Mouse (Mus musculus) kidney, postnatal 36 days (tissue): ENCODE data around the gene Catsperd.
"Not testable (repeated sequence)": the region's sequence is repeated elsewhere in the genome, so short reads cannot be mapped to it uniquely, and the experiment has no call there.

Experiments
- DNase-seq, 2 experiments: peaks; one replicate each; pipeline ENCODE4 v3.0.0; 2021 to 2022; ENCODE audit warnings: mixed read lengths in 2 of 2

Catsperd gene

GRCm38 (mm10) chr17:56627530-56628277, at the start of gene Catsperd:
TSS of gene Catsperd (plus strand) at chr17:56628143.
- DNase-seq = peak; percentile 68 to 74

GRCm38 (mm10) chr17:56583071-56583470, 44.9 kb upstream of the Catsperd start:
- DNase-seq = no peak

DNA sequence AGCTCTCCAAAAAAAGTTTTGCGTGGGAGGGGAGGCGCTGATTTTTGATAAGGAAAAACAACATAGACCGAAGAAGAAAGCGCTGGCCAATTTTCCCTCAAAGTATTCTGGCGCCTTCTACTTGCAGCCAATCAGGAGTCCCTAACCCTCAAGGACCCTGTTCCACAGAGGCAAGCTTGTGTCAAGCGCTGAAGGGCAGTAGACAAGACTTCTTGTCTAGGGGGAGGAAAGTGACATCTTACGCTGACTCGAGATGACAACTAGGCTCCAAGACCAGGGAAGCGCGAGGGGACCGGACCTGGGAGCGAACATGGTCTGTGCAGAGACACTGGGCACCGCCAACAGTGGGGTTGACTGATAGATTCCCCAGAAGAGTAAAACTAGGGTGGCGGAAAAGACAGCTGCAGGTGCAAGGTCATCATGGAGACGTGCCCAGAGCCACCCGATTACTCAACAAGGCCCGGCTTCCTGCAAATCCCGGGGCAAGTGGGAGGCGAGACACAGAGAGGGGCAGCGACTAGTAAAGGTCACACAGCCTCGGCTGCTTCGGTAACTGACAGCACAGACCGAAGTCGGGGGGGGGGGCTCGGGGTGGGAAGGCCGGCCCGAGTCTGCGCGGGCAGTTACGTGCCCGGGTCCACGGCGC, 44.2 kb upstream of the Catsperd start:
- peak in 1 of 2 experiments; percentile 29 for DNase-seq

DNA sequence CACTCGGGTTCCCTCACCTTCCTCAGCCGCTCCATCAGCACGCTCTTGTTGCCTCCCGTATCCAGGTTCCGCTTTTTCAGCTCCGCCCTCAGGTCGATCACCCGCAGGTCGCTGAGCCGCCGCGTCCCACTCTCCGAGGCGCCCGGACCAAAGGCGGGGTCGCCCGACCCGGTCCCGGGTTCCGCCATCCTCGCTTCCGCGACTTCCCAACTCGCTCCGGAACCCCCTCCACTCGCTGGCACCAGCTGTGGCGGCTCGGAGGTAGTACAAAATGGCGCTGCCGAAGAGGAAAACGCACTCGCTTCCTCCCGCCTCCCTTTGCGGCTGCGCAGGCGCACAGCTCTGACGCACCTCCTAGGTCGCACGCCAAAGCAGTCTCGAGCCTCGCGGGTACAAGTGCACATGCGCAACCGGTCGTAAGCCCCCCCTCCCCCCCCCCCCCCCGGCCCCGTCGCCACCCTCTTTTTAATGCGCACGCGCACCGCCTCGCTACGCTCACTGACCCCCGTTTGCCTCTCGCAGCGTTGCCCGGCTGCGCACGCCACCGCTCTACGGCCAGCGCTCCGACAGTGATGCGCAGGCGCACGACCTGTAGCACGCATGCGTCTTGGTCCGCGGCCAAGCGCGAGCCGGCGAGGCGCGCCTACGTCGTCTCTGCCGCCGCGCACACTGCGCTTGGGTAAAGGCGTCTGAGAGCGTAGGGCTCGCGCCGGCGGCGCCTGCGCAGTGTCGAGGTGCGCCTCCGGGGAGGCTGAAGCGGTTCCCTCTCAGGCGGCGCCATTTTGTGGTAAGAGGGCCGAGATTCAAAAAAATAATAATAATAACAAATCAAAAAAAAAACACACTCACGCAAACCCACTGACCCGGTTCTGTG, 43.4 kb upstream of the Catsperd start, which contains the start of the genes Safb2 and Safb:
Gene Safb2 (minus strand): TSS at position 329 of the 874 bp plus-strand sequence.
Gene Safb (plus strand): TSS at position 569 of the 874 bp plus-strand sequence.
- DNase-seq = peak; percentile 98 to 99

DNA sequence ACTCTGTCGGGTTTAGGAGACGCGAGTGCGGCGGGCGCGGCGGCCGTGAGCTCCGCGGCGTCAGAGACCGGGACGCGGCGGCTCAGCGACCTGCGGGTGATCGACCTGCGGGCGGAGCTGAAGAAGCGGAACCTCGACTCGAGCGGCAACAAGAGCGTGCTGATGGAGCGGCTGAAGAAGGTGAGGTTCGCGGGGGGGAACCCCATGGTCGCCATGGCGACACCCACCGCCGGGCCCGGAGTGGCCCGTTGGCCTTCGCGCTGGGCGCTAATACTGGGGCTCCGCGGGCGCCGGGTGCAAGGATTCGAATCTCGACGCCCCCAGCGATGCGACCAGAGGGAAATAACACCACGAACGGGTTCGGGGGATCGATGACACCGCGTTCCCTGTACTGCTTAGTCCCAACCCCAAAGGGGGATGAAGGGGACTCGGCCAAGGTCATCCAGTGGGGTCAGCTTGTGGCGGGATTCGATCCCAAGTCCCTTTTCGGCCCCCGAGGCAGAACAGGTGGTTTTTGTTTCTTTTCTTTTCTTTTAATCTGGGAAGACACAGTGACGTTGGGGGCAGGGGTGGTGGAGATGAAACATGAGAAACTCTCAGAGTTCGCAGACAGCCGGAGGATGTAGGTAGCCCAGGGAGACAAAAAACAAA, 42.6 kb upstream of the Catsperd start:
- DNase-seq = peak; percentile 34 to 71

GRCm38 (mm10) chr17:56587773-56588172, 40.2 kb upstream of the Catsperd start:
- no peak for DNase-seq

DNA sequence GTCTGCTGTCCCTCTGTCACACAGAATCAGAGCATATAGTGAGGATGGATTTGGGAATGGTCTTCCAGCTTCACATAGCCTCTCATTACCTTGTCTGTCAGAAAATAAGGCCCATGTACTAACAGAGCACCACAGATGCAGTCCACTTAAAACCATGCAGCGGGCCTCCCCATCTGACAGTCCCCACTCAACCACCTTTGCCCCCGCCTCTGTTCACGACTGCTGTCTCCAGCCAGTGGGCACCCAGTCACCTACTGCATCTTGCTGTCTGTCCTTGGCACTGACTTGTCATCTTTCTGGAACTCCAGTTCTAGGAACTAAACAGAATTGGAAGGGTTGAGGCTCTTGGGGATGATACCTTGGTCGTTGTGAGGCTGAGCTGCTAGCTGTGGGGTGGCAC, 39.0 kb upstream of the Catsperd start:
- DNase-seq = no peak

GRCm38 (mm10) chr17:56592553-56592952, 35.4 kb upstream of the Catsperd start:
- no peak for DNase-seq

DNA sequence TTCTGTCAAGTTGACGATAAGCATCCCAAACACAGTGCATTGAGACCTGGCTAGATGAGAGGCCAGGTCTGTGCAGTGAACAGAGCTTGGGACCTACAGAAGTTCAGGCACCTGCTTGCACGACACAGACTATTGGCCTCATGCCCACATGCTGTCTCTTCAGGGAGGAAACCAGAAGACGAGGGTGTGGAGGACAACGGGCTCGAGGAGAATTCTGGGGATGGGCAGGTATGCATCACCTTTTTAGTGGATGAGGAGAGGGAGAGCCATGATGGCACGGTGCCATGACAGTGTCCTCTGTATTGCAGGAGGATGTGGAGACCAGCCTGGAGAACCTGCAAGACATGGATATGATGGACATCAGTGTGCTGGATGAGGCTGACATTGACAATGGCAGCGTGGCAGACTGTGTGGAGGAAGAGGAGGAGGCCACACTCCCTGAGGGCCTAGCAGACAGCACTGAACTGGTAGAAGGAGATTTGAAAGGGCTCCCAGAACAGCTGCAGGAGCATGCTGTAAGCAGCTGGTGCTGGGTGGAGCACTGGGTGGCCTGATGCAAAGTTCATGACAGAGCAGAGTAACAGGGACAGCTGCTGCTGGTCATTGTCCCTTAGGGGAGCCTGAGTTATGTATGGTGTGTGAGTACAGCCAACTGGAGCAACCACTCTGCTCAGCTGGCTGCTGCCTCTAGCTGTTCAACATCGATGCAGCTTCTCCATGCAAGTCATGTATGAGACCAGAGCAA, 34.2 kb upstream of the Catsperd start:
- DNase-seq = no peak

DNA sequence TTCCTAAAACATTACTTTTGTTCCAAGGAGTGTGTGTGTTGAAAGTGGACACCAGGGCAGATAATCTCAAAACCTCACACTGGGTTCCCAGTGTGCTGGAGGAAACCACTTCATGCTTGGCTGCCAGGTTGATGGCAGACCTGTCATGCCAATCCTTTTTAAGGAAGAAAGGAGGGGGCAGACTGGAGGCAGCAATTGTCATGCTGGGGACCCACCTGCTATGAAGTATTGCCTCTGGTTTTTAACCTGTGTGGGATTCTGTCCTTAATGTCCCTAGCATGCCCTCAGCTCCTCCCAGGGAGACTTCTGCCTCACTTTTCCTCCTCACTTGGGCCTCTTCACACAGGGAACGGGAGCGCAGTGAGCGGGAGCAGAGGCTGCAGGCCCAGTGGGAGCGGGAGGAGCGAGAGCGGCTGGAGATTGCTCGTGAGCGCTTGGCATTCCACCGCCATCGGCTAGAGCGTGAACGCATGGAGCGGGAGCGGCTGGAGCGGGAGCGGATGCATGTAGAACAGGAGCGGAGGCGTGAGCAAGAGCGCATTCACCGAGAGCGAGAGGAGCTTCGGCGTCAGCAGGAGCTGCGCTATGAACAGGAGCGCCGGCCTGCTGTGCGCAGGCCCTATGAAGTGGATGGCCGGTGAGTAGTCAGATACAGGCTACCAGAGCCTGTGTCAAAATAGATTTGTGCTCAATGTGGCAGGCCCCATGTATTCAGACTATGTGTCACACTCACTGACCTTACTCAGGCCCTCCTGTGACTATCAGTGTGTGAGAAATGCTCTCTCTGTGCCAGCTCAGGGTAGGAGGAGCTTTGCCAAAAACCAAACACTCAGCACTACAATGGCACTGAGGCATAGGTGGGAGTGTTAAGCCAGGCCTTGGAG, 24.5 kb upstream of the Catsperd start:
- no peak for DNase-seq

- no peak for DNase-seq
These were observed 23.9 kb upstream of the Catsperd start for GRCm38 (mm10) chr17:56604070-56604380.

- DNase-seq = no peak
These were observed 23.5 kb upstream of the Catsperd start for GRCm38 (mm10) chr17:56604422-56604821.

DNA sequence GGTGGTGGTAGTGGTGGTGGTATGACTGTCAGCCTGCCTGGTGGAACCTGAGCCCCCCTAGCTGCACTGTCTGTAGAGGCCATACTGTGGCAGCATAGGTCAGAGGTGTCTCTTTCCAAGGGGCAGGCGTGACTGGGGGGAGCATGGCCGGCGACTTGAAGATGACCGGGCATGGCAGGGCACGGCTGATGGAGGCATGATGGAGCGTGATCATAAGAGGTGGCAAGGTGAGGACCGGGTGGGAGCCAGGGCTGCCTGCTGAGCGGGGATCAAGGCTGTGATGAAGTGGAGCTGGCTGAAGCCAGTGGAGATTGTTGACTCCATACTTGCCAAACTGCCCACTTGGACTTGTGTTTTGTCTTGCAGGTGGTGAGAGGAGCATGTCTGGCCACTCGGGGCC, 22.5 kb upstream of the Catsperd start:
- DNase-seq = no peak

- no peak for DNase-seq
These were observed 20.4 kb upstream of the Catsperd start for GRCm38 (mm10) chr17:56607521-56608062.

DNA sequence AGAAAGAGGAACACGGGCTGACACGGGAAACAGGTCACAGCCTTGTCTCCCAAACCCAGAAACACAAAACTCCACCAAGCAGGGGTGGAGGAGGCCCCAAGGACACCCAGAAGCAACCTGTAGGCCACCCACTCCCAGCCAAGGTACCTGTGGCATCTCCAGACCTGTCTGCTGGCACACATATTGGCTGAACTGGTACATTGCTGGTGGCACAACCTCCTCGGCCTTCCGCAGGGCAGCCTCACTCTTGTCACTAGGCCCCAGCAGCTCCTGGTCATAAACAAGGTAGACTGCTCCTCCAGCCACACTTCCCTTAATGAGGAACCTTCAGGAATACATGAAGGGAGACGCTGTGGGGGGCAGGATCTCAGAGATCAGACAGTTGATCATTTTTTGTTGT, 19.2 kb upstream of the Catsperd start:
- DNase-seq = no peak

DNA sequence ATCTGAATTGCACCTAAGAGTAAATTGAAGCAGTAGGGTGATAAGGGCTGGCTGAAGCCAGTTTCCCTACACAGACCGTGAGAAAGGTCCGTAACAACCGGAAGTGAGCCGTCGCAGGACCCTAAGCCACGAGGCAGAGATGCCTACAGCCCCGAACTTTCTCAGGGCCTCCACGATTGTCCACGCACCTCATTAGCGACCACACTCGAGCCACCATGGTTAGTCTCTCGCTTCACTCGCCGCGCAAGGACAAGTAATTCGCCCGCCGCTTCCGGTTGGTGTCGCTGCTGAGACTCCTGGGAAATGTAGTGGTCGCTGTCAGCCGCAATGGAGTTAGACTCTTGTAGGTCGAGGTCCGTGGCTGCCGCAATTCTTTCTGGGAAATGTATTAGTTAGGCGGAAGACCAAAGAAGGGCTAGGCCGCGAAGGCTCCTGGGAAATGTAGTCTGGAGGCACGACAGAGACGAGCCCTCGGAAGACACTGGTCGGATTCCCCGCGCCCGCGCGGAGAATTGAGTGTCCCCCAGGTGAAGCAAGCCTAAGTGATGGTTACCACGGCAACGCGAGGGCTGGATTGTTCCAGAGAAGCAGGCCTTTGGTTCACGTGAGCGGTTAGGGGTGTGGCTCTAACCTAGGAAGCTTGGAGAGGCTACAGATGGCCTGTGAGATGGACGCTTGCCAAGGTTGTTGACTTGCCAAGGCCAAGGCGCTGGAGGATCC, 18.3 kb upstream of the Catsperd start, which contains the start of gene 2410015M20Rik:
Gene 2410015M20Rik (minus strand): TSS at position 320 of the 720 bp plus-strand sequence.
- DNase-seq = peak; percentile 95 to 99

DNA sequence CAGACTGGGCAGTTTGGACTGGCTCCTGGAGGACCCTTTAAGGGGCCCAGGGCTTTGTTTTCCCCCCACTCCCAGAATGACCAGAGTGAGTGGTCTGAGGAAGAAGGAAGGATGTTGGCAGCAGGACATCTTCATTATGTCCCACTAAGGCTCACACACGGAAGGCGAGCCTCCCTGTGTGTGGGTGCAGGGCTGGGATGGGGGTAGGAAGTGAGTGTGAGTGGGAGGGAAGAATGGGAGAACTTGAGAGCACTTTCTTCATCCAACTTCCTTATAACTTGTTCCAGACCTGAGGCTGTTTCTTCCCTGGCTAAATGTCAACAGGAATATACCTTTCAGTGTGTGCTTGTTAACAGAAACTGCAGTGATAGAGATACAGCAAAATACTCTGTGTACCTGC, 16.6 kb upstream of the Catsperd start:
- DNase-seq = no peak

GRCm38 (mm10) chr17:56611861-56612564, 15.9 kb upstream of the Catsperd start:
- DNase-seq = peak; percentile 49 to 76

- not testable (repeated sequence) for DNase-seq
These were observed 15.4 kb upstream of the Catsperd start for GRCm38 (mm10) chr17:56612565-56612939.
